Mouse (Mus musculus): ENCODE measurements around the gene Nmu. TPM values are rescaled to one million over a fixed set of nuclear protein-coding genes. Genes with fewer than 3 reads are reported as not detected.

Nmu gene
- polyA plus RNA-seq, 1 experiment from 2014 or later, result not detected

GRCm38 (mm10) chr5:76327296-76327695, 36.3 kb downstream of the Nmu start:
- Histone ChIP-seq H3K36me3 (ENCODE audit: control insufficient read depth, insufficient read depth) (no peaks in the 10 kb centered on the region), H3K4me1 (replicated peaks; ENCODE audit: control insufficient read depth, insufficient read depth, low read length) (no peaks in the 10 kb centered on the region), H3K4me2 (ENCODE audit: low read length) (no peak overlapping the region), H3K27ac (ENCODE audit: low read length) (no peak overlapping the region), H3K9me3 (ENCODE audit: control insufficient read depth, low read length) (no peaks in the 10 kb centered on the region), H3K4me3 (replicated peaks; ENCODE audit: low read length) (no peak overlapping the region), H3K9ac (replicated peaks; ENCODE audit: low read depth, low read length) (no peak overlapping the region), H3K27me3 (replicated peaks; ENCODE audit: control insufficient read depth, insufficient read depth, low read length) (no peaks in the 10 kb centered on the region)
- no peak for ATAC-seq
- 37% methylated on average over 2 of the region's 2 CpGs for WGBS

- no peaks in the 10 kb centered on the region for H3K9me3 ChIP-seq (ENCODE audit: control insufficient read depth, low read length)
- no peaks in the 10 kb centered on the region for H3K36me3 ChIP-seq (ENCODE audit: control insufficient read depth, insufficient read depth)
- H3K4me2 ChIP-seq (ENCODE audit: low read length), result no peak overlapping the region
- no peak overlapping the region for H3K4me3 ChIP-seq (replicated peaks; ENCODE audit: low read length)
- H3K9ac ChIP-seq (replicated peaks; ENCODE audit: low read depth, low read length), result no peak overlapping the region
- no peaks in the 10 kb centered on the region for H3K27me3 ChIP-seq (replicated peaks; ENCODE audit: control insufficient read depth, insufficient read depth, low read length)
- ATAC-seq, result no peak
- WGBS, result 85% methylated on average over 4 of the region's 4 CpGs
- H3K4me1 ChIP-seq (replicated peaks; ENCODE audit: control insufficient read depth, insufficient read depth, low read length), result no peaks in the 10 kb centered on the region
- H3K27ac ChIP-seq (ENCODE audit: low read length), result no peak overlapping the region
Observed at GRCm38 (mm10) chr5:76325113-76325512, 38.5 kb downstream of the Nmu start.

GRCm38 (mm10) chr5:76321249-76322196, 42.1 kb downstream of the Nmu start:
- no peak for ATAC-seq
- Histone ChIP-seq H3K36me3 (ENCODE audit: control insufficient read depth, insufficient read depth) (no peaks in the 10 kb centered on the region), H3K9ac (replicated peaks; ENCODE audit: low read depth, low read length) (no peak overlapping the region), H3K4me3 (replicated peaks; ENCODE audit: low read length) (no peak overlapping the region), H3K4me2 (ENCODE audit: low read length) (no peak overlapping the region), H3K27me3 (replicated peaks; ENCODE audit: control insufficient read depth, insufficient read depth, low read length) (no peaks in the 10 kb centered on the region), H3K9me3 (ENCODE audit: control insufficient read depth, low read length) (no peaks in the 10 kb centered on the region), H3K4me1 (replicated peaks; ENCODE audit: control insufficient read depth, insufficient read depth, low read length) (no peaks in the 10 kb centered on the region), H3K27ac (ENCODE audit: low read length) (no peak overlapping the region)
- WGBS, result 19% methylated on average over 11 of the region's 11 CpGs

- ATAC-seq, result no peak
Observed at GRCm38 (mm10) chr5:76308206-76308605, 55.4 kb downstream of the Nmu start.

GRCm38 (mm10) chr5:76306261-76306660, 57.3 kb downstream of the Nmu start:
- no peaks in the 10 kb centered on the region for H3K36me3 ChIP-seq (ENCODE audit: control insufficient read depth, insufficient read depth)

More at GRCm38 (mm10) chr5:76308206-76308605, 55.4 kb downstream of the Nmu start:
- H3K4me2 ChIP-seq (ENCODE audit: low read length), result no peak overlapping the region
- H3K4me3 ChIP-seq (replicated peaks; ENCODE audit: low read length), result no peak overlapping the region
- H3K4me1 ChIP-seq (replicated peaks; ENCODE audit: control insufficient read depth, insufficient read depth, low read length), result peaks cover 11% of the 10 kb centered on the region
- H3K36me3 ChIP-seq (ENCODE audit: control insufficient read depth, insufficient read depth), result no peaks in the 10 kb centered on the region
- no peaks in the 10 kb centered on the region for H3K27me3 ChIP-seq (replicated peaks; ENCODE audit: control insufficient read depth, insufficient read depth, low read length)
- WGBS, result 63% methylated on average over 2 of the region's 2 CpGs
- no peaks in the 10 kb centered on the region for H3K9me3 ChIP-seq (ENCODE audit: control insufficient read depth, low read length)
- no peak overlapping the region for H3K9ac ChIP-seq (replicated peaks; ENCODE audit: low read depth, low read length)
- no peak overlapping the region for H3K27ac ChIP-seq (ENCODE audit: low read length)

GRCm38 (mm10) chr5:76305616-76306015, 58.0 kb downstream of the Nmu start:
- H3K9ac ChIP-seq (replicated peaks; ENCODE audit: low read depth, low read length), result peak overlapping the region; percentile 15; the same call in 1 of the 2 replicates
- WGBS, result 3% methylated on average over 8 of the region's 8 CpGs
- no peaks in the 10 kb centered on the region for H3K36me3 ChIP-seq (ENCODE audit: control insufficient read depth, insufficient read depth)
- H3K4me2 ChIP-seq (ENCODE audit: low read length), result peak overlapping the region; percentile 80
- no peak overlapping the region for H3K27ac ChIP-seq (ENCODE audit: low read length)
- no peak for ATAC-seq
- H3K4me3 ChIP-seq (replicated peaks; ENCODE audit: low read length), result peak overlapping the region; percentile 70
- no peaks in the 10 kb centered on the region for H3K27me3 ChIP-seq (replicated peaks; ENCODE audit: control insufficient read depth, insufficient read depth, low read length)
- H3K9me3 ChIP-seq (ENCODE audit: control insufficient read depth, low read length), result no peaks in the 10 kb centered on the region
- peaks cover 16% of the 10 kb centered on the region for H3K4me1 ChIP-seq (replicated peaks; ENCODE audit: control insufficient read depth, insufficient read depth, low read length)

More at GRCm38 (mm10) chr5:76306261-76306660, 57.3 kb downstream of the Nmu start:
- Histone ChIP-seq H3K9me3 (ENCODE audit: control insufficient read depth, low read length) (no peaks in the 10 kb centered on the region), H3K27me3 (replicated peaks; ENCODE audit: control insufficient read depth, insufficient read depth, low read length) (no peaks in the 10 kb centered on the region), H3K4me3 (replicated peaks; ENCODE audit: low read length) (no peak overlapping the region), H3K27ac (ENCODE audit: low read length) (no peak overlapping the region), H3K9ac (replicated peaks; ENCODE audit: low read depth, low read length) (no peak overlapping the region), H3K4me1 (replicated peaks; ENCODE audit: control insufficient read depth, insufficient read depth, low read length) (peaks cover 12% of the 10 kb centered on the region), H3K4me2 (ENCODE audit: low read length) (no peak overlapping the region)
- 70% methylated on average over 3 of the region's 3 CpGs for WGBS
- no peak for ATAC-seq

- no peaks in the 10 kb centered on the region for H3K9me3 ChIP-seq (ENCODE audit: control insufficient read depth, low read length)
- peak within 1 kb of the TSS; percentile 70 for H3K4me3 ChIP-seq (replicated peaks; ENCODE audit: low read length)
- H3K27ac ChIP-seq (ENCODE audit: low read length), result peak within 1 kb of the TSS; percentile 98
- under 1% methylated on average over 81 of the region's 104 CpGs for WGBS
- peaks cover 16% of the 10 kb centered on the region for H3K4me1 ChIP-seq (replicated peaks; ENCODE audit: control insufficient read depth, insufficient read depth, low read length)
- H3K9ac ChIP-seq (replicated peaks; ENCODE audit: low read depth, low read length), result peak within 1 kb of the TSS; percentile 96
- no peaks in the 10 kb centered on the region for H3K36me3 ChIP-seq (ENCODE audit: control insufficient read depth, insufficient read depth)
- no peaks in the 10 kb centered on the region for H3K27me3 ChIP-seq (replicated peaks; ENCODE audit: control insufficient read depth, insufficient read depth, low read length)
- peak; percentile 94 for ATAC-seq
- H3K4me2 ChIP-seq (ENCODE audit: low read length), result peak within 1 kb of the TSS; percentile 81
Observed at GRCm38 (mm10) chr5:76304452-76305341, 58.9 kb downstream of the Nmu start, which contains the start of gene Clock. Gene Clock, minus strand, starts transcription at chr5:76304792.

GRCm38 (mm10) chr5:76303745-76304451, 59.7 kb downstream of the Nmu start:
- Histone ChIP-seq H3K9me3 (ENCODE audit: control insufficient read depth, low read length) (no peaks in the 10 kb centered on the region), H3K4me1 (replicated peaks; ENCODE audit: control insufficient read depth, insufficient read depth, low read length) (peaks cover 16% of the 10 kb centered on the region), H3K27ac (ENCODE audit: low read length) (peak overlapping the region; percentile 98), H3K9ac (replicated peaks; ENCODE audit: low read depth, low read length) (peak overlapping the region; percentile 96), H3K4me3 (replicated peaks; ENCODE audit: low read length) (peak overlapping the region; percentile 70), H3K27me3 (replicated peaks; ENCODE audit: control insufficient read depth, insufficient read depth, low read length) (no peaks in the 10 kb centered on the region), H3K36me3 (ENCODE audit: control insufficient read depth, insufficient read depth) (no peaks in the 10 kb centered on the region), H3K4me2 (ENCODE audit: low read length) (peak overlapping the region; percentile 81)
- ATAC-seq, result peak; percentile 59
- WGBS, result under 1% methylated on average over 70 of the region's 100 CpGs
